Comparison of ENCODE assay signal across 18 mouse cellular contexts in the genomic region with DNA sequence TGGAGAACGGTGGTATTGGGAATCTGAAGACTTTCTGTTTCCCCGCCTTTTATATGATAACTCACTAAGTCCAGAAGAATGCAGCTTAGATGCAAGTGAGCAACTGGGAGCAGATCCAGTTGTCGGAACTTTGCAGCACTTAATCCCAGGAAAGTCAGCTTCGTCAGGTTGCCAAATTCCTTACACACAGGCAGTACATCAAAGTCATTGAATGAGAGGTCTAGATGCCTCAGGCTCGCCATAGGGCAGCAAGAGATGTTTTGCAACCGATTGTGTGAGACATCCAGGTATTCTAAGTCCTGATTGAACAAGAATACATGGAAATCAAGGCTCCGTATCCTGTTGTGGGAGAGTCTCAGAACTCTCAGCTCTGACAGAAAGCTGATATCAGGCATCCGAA.
"Had no signal": no experiment of that assay in that cellular context is flagged by ENCODE, and none has a peak within 500 bp of the region (broad histone marks: within the 10 kb centered on the region; RNA-seq: fewer than 3 reads in every experiment).

No protein-coding gene starts in this region.

- H3K4me2 ChIP-seq: lung, embryonic 14.5 days; neural tube, embryonic 13.5 days; neural tube, embryonic 15.5 days had no signal

- H3K9me3 ChIP-seq: midbrain, embryonic 10.5 days; neural tube, embryonic 13.5 days; neural tube, embryonic 15.5 days had no signal

- H3K9ac ChIP-seq: lung, embryonic 14.5 days; neural tube, embryonic 13.5 days; neural tube, embryonic 15.5 days had no signal

- H3K27ac ChIP-seq: midbrain, embryonic 10.5 days; neural tube, embryonic 13.5 days; neural tube, embryonic 15.5 days had no signal

- H3K36me3 ChIP-seq: midbrain, embryonic 10.5 days; neural tube, embryonic 13.5 days; neural tube, embryonic 15.5 days had no signal

- H3K4me1 ChIP-seq: midbrain, embryonic 10.5 days; neural tube, embryonic 13.5 days; neural tube, embryonic 15.5 days had no signal

- H3K27me3 ChIP-seq: neural tube, embryonic 13.5 days; neural tube, embryonic 15.5 days had no signal

- H3K4me3 ChIP-seq: midbrain, embryonic 10.5 days; myocyte; neural tube, embryonic 13.5 days; neural tube, embryonic 15.5 days had no signal

- DNase-seq: lung, adult 18-20 months; lung, embryonic 14.5 days; lung, postnatal 10 days; lung, postnatal 4 days; midbrain, embryonic 14.5 days; retina, postnatal 1 day; right cerebral cortex, adult 18-20 months; right cerebral cortex, postnatal 25 days; right cerebral cortex, postnatal 4 days; spleen, adult 18-20 months; thymus, adult 2 months; thymus, postnatal 25 days; thymus, postnatal 4 days had no signal

- ATAC-seq: midbrain, embryonic 16.5 days had no signal
